22 mouse cellular contexts compared by ENCODE assay signal in genomic region chr1:151370573-151370972, GRCm38 (mm10).
"Had no signal": no experiment of that assay in that cellular context is flagged by ENCODE, and none has a peak within 500 bp of the region (broad histone marks: within the 10 kb centered on the region; RNA-seq: fewer than 3 reads in every experiment).

No protein-coding gene starts in this region.

- DNase-seq: liver, postnatal 0 days; lung, adult 2 months; lung, postnatal 14 days; lung, postnatal 36 days; midbrain, embryonic 14.5 days; retina, postnatal 1 day; right cerebral cortex, adult 18-20 months; right cerebral cortex, postnatal 25 days; right cerebral cortex, postnatal 4 days; spleen, adult 18-20 months; thymus, adult 2 months; thymus, postnatal 25 days; thymus, postnatal 4 days had no signal

- H3K4me1 ChIP-seq: liver, embryonic 15.5 days; lung, embryonic 15.5 days; midbrain, embryonic 12.5 days; neural tube, embryonic 12.5 days; stomach, embryonic 15.5 days had no signal

- H3K4me2 ChIP-seq: liver, embryonic 15.5 days; lung, embryonic 15.5 days; midbrain, embryonic 12.5 days; neural tube, embryonic 12.5 days; stomach, embryonic 15.5 days had no signal

- ATAC-seq: liver, postnatal 0 days; lung, postnatal 0 days had no signal

- H3K27ac ChIP-seq: liver, embryonic 15.5 days; lung, embryonic 15.5 days; macrophage; midbrain, embryonic 12.5 days; neural tube, embryonic 12.5 days; stomach, embryonic 15.5 days; stomach, postnatal 0 days had no signal

- H3K9me3 ChIP-seq: liver, embryonic 15.5 days; lung, embryonic 15.5 days; megakaryocyte, embryonic 14.5 days; midbrain, embryonic 12.5 days; neural tube, embryonic 12.5 days; stomach, embryonic 15.5 days had no signal

- H3K4me3 ChIP-seq: liver, embryonic 15.5 days; lung, embryonic 15.5 days; megakaryocyte, embryonic 14.5 days; midbrain, embryonic 12.5 days; neural tube, embryonic 12.5 days; stomach, embryonic 15.5 days had no signal

- H3K9ac ChIP-seq: liver, embryonic 15.5 days; liver, postnatal 0 days; lung, embryonic 15.5 days; midbrain, embryonic 12.5 days; neural tube, embryonic 12.5 days; stomach, embryonic 15.5 days had no signal

- H3K27me3 ChIP-seq: liver, embryonic 15.5 days; lung, embryonic 15.5 days; megakaryocyte, embryonic 14.5 days; midbrain, embryonic 12.5 days; neural tube, embryonic 12.5 days; stomach, embryonic 15.5 days had no signal
